Mouse (Mus musculus) G1E (cell line): ENCODE data around the gene Asb6.

ENCODE experiments used
- CTCF ChIP-seq: IDR thresholded peaks from 2 replicates; pipeline ENCODE4 v1.5.1; 2012; ENCODE audit warnings: low read depth, low read length, inconsistent platforms, mixed read lengths
- GATA1 ChIP-seq: IDR thresholded peaks from 2 replicates; pipeline ENCODE4 v1.6.1; 2012; ENCODE audit warnings: borderline replicate concordance, low read length, inconsistent platforms, mixed read lengths
- GATA2 ChIP-seq: IDR thresholded peaks from 2 replicates; pipeline ENCODE4 v1.6.1; 2012; ENCODE audit warnings: low read depth, low read length, inconsistent platforms, borderline replicate concordance
- POLR2AphosphoS5 ChIP-seq: IDR thresholded peaks from 2 replicates; pipeline ENCODE4 v1.6.1; 2012; ENCODE audit warnings: low read depth, low read length, inconsistent platforms; ENCODE audit not compliant: insufficient replicate concordance
- TAL1 ChIP-seq: conservative IDR thresholded peaks from 2 replicates; pipeline ENCODE4 v1.6.1; 2012; ENCODE audit warnings: low read depth, low read length, inconsistent platforms, mixed read lengths

- TF ChIP-seq CTCF (no peak), POLR2AphosphoS5 (no peak), GATA1 (no peak), TAL1 (no peak), GATA2 (no peak)
These were observed 19.6 kb downstream of the Asb6 start for GRCm38 (mm10) chr2:30810573-30810972.
